Mouse (Mus musculus) lung, postnatal 0 days (tissue): ENCODE data around the gene Flywch1.

ENCODE experiments used
- CTCF ChIP-seq: IDR thresholded peaks from 2 replicates; pipeline ENCODE4 v1.5.1; 2016; ENCODE audit warnings: antibody characterized with exemption, mild to moderate bottlenecking
- EP300 ChIP-seq: IDR thresholded peaks from 2 replicates; pipeline ENCODE4 v1.6.1; 2016; ENCODE audit warnings: antibody characterized with exemption, mild to moderate bottlenecking, control low read depth

GRCm38 (mm10) chr17:23785561-23786471 is 14.4 kb upstream of the Flywch1 start, which contains the start of gene Flywch2:
- TF ChIP-seq CTCF, result peak; percentile 37
- no peak for TF ChIP-seq EP300
